Mouse (Mus musculus): ENCODE results near the gene 1810013L24Rik. TPM values are rescaled to one million over a fixed set of nuclear protein-coding genes. Genes with fewer than 3 reads are reported as not detected.
A peak's percentile ranks its signal among the peaks of the same experiment; 100 is the strongest.

The 1810013L24Rik gene
- total and polyA plus RNA-seq, 3 experiments = 29.2 to 133 (median 93.2) TPM

DNA sequence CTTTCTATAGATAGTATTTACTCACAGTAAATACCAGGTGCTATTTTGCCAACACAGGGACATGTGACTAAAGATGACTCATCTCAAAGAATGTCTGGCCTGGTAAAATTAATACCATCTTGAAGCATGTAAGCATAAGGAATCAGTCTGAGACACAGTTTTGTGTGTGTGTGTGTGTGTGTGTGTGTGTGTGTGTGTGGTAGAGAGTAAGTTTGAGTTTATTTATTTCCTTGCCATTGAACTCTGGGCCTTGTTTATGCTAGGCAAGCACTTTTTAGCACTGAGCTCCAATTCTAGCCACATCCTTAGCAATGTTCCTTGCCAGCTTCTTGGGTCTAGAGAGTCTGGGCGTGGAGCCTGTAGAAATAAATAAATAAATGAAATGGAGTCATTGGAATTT, 20.0 kb downstream of the 1810013L24Rik start:
- WGBS = 29% methylated on average over 1 of the region's 1 CpGs
- H3K27ac ChIP-seq = no peak overlapping the region
- peaks cover 78% of the 10 kb centered on the region for H3K36me3 ChIP-seq (ENCODE audit: control insufficient read depth, insufficient read depth, low read length)
- no peak overlapping the region for H3K4me3 ChIP-seq
- peaks cover 4% of the 10 kb centered on the region for H3K79me2 ChIP-seq (replicated peaks; ENCODE audit: control insufficient read depth, insufficient read depth, low read length)
- H3K27me3 ChIP-seq (ENCODE audit: control insufficient read depth, insufficient read depth, low read length) = no peaks in the 10 kb centered on the region
- DNase-seq = no peak
- TF ChIP-seq POLR2A (IDR thresholded peaks at IDR 0.05; ENCODE audit: insufficient read depth, low read depth, low read length) = no peak
- no peak for TF ChIP-seq EP300 (IDR thresholded peaks at IDR 0.05; ENCODE audit: insufficient read depth, low read depth, low read length)
- TF ChIP-seq CTCF (IDR thresholded peaks at IDR 0.05) = no peak
- no peak overlapping the region for H3K9ac ChIP-seq (ENCODE audit: low read depth, low read length)
- intact Hi-C loops (cut with DNase I) = loop anchor here (2.0 kb wide), 1 partner anchor 13 kb away; no protein-coding TSS in a partner anchor
- peaks cover 8% of the 10 kb centered on the region for H3K4me1 ChIP-seq (ENCODE audit: control insufficient read depth, insufficient read depth, low read length)

DNA sequence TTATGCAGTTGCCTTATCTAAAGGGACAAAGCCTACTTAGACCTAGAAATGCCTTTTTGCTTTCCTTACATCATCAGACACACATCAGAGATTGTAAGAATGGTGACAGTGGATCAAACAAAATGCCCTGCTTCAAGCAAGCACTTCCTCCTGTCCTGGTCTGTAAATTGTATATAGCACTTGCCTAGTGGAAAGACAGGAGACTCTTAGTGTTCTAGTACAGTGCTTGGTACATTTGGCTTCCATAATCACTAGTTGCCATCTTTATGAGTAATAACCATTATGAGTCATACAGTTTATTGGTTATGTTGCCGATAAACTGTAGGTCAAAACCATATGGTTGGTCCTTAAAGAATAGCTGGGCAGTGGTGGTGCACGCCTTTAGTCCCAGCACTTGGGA, 25.2 kb downstream of the 1810013L24Rik start:
- DNase-seq = no peak

DNA sequence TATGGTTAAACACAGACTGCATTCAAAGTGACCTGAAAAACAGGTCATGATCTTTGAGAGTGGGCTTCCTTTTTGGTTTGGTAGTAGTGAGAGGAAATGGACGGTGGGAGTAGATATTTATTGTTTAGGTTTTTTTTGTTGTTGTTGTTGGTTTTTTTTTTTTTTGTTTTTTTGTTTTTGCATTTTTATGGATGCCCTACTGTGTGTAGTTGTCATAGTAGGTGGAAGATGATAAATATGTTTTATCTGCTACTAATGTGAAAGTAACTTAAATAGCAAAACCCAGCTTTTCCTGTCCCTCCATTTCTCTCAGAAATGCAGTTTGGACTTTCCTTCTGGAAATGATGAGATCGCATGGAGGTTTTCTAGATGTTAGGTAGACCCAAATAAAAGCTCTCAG, 26.9 kb downstream of the 1810013L24Rik start:
- no peaks in the 10 kb centered on the region; the same call in 1 of the 2 replicates for H3K79me2 ChIP-seq (replicated peaks; ENCODE audit: control insufficient read depth, insufficient read depth, low read length)
- TF ChIP-seq POLR2A (IDR thresholded peaks at IDR 0.05; ENCODE audit: insufficient read depth, low read depth, low read length) = no peak
- no peak for TF ChIP-seq CTCF (IDR thresholded peaks at IDR 0.05)
- no peak for TF ChIP-seq EP300 (IDR thresholded peaks at IDR 0.05; ENCODE audit: insufficient read depth, low read depth, low read length)
- no peak overlapping the region for H3K4me3 ChIP-seq
- H3K36me3 ChIP-seq (ENCODE audit: control insufficient read depth, insufficient read depth, low read length) = peaks cover 51% of the 10 kb centered on the region
- H3K27me3 ChIP-seq (ENCODE audit: control insufficient read depth, insufficient read depth, low read length) = no peaks in the 10 kb centered on the region
- no peak overlapping the region for H3K27ac ChIP-seq
- intact Hi-C loops (cut with DNase I) = no loop called here
- H3K9ac ChIP-seq (ENCODE audit: low read depth, low read length) = no peak overlapping the region
- no peaks in the 10 kb centered on the region; the same call in 1 of the 2 replicates for H3K4me1 ChIP-seq (ENCODE audit: control insufficient read depth, insufficient read depth, low read length)
- 69% methylated on average over 2 of the region's 2 CpGs for WGBS
- no peak for DNase-seq

More for the DNA sequence above, 25.2 kb downstream of the 1810013L24Rik start:
- Histone ChIP-seq H3K27me3 (ENCODE audit: control insufficient read depth, insufficient read depth, low read length) (no peaks in the 10 kb centered on the region), H3K4me3 (no peak overlapping the region), H3K27ac (no peak overlapping the region), H3K4me1 (ENCODE audit: control insufficient read depth, insufficient read depth, low read length) (no peaks in the 10 kb centered on the region; the same call in none of the 2 replicates), H3K9ac (ENCODE audit: low read depth, low read length) (no peak overlapping the region), H3K36me3 (ENCODE audit: control insufficient read depth, insufficient read depth, low read length) (peaks cover 58% of the 10 kb centered on the region), H3K79me2 (replicated peaks; ENCODE audit: control insufficient read depth, insufficient read depth, low read length) (peaks cover 1% of the 10 kb centered on the region; the same call in 1 of the 2 replicates)
- WGBS = 96% methylated on average over 2 of the region's 2 CpGs
- intact Hi-C loops (cut with DNase I) = no loop called here
- TF ChIP-seq CTCF (IDR thresholded peaks at IDR 0.05) (no peak), EP300 (IDR thresholded peaks at IDR 0.05; ENCODE audit: insufficient read depth, low read depth, low read length) (no peak), POLR2A (IDR thresholded peaks at IDR 0.05; ENCODE audit: insufficient read depth, low read depth, low read length) (no peak)

DNA sequence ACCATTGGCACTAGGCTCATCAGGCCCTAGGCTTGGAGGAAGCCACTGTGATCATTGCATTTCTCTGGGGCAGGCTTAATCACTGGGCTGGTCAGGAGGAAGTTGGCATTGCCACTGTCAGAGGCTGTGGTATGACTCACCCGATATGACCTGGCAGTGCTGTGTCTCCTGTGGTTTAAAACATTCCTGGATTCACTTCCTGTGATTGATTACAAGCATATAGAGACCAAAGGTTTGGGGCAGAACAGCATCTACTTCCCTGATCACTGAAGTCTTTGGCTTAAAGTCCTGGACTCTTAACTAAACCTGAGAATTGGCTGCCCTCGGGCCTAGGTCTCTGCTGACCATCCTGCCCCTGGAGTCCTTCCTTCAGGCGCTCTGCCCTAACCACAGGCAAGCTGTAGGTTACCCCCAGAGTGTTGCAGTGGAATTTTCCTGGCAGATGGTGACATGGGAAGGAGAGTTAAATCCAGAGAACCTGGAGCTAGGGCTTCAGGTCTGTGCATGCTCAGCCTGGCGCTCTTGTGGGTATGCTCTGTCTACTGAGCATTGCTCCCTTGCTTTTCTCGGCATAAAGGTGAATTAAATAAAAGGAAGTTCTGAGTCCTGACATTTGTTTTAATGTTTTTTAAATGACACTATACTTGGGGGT, 32.6 kb downstream of the 1810013L24Rik start:
- Histone ChIP-seq H3K36me3 (ENCODE audit: control insufficient read depth, insufficient read depth, low read length) (peaks cover 25% of the 10 kb centered on the region), H3K27ac (peak overlapping the region; percentile 32), H3K27me3 (ENCODE audit: control insufficient read depth, insufficient read depth, low read length) (no peaks in the 10 kb centered on the region), H3K79me2 (replicated peaks; ENCODE audit: control insufficient read depth, insufficient read depth, low read length) (no peaks in the 10 kb centered on the region), H3K4me3 (no peak overlapping the region), H3K9ac (ENCODE audit: low read depth, low read length) (no peak overlapping the region), H3K4me1 (ENCODE audit: control insufficient read depth, insufficient read depth, low read length) (peaks cover 18% of the 10 kb centered on the region)
- peak in 1 of 2 experiments; percentile 32 for DNase-seq
- intact Hi-C loops (cut with DNase I) = loop anchor here (1.0 to 2.0 kb wide), 2 partner anchors 14 to 32 kb away; partner anchors contain the start of gene 1810013L24Rik
- 0 out of 2 replicates have a peak, but pooled peaks have one; percentile 19 for TF ChIP-seq POLR2A (IDR thresholded peaks at IDR 0.05; ENCODE audit: insufficient read depth, low read depth, low read length)
- TF ChIP-seq EP300 (IDR thresholded peaks at IDR 0.05; ENCODE audit: insufficient read depth, low read depth, low read length) = 0 out of 2 replicates have a peak, but pooled peaks have one; percentile 28
- TF ChIP-seq CTCF (IDR thresholded peaks at IDR 0.05) = no peak
- WGBS = 50% methylated on average over 5 of the region's 5 CpGs

DNA sequence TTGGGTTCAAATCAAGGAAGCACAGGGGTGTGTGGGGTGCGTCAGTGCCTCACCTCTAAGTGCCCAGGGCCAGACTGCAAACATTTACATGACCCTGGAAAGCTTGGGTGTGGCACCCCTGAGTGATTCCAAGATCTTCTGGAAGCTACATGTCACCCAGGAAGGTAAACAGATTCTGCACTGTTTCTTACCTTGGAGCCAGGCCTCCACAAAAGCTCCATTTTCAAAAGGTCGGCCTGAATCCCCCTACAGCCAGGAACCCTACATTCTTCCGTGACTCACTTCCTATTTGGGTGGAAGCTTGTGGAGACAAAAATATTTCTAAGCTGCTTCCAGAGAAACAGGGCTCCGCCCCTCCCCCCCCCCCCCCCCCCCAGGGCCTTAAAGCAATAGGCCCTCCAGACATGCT, 34.3 kb downstream of the 1810013L24Rik start:
- Histone ChIP-seq H3K79me2 (replicated peaks; ENCODE audit: control insufficient read depth, insufficient read depth, low read length) (no peaks in the 10 kb centered on the region), H3K4me3 (peak overlapping the region; percentile 48), H3K36me3 (ENCODE audit: control insufficient read depth, insufficient read depth, low read length) (peaks cover 20% of the 10 kb centered on the region), H3K4me1 (ENCODE audit: control insufficient read depth, insufficient read depth, low read length) (peaks cover 18% of the 10 kb centered on the region), H3K27ac (peak overlapping the region; percentile 86), H3K9ac (ENCODE audit: low read depth, low read length) (peak overlapping the region; percentile 52), H3K27me3 (ENCODE audit: control insufficient read depth, insufficient read depth, low read length) (no peaks in the 10 kb centered on the region)
- intact Hi-C loops (cut with DNase I) = no loop called here
- TF ChIP-seq POLR2A (IDR thresholded peaks at IDR 0.05; ENCODE audit: insufficient read depth, low read depth, low read length) (peak; percentile 57; the same call in 1 of the 2 replicates), EP300 (IDR thresholded peaks at IDR 0.05; ENCODE audit: insufficient read depth, low read depth, low read length) (0 out of 2 replicates have a peak, but pooled peaks have one; percentile 42), CTCF (IDR thresholded peaks at IDR 0.05) (no peak)
- WGBS = 6% methylated on average over 4 of the region's 4 CpGs
- DNase-seq = peak; percentile 59
